Mouse (Mus musculus) liver, adult 2 months (tissue): ENCODE measurements around the gene Fam171a2.

Experiments
- CTCF ChIP-seq: fragments of 200-500 bp; IDR thresholded peaks from 2 replicates; pipeline ENCODE4 v1.5.1; 2011; ENCODE audit warnings: low read depth, low read length, control low read depth
- POLR2A ChIP-seq: fragments of 200-500 bp; IDR thresholded peaks from 2 replicates; pipeline ENCODE4 v1.6.1; 2011; ENCODE audit warnings: low read length, control low read depth; ENCODE audit not compliant: insufficient read depth; ENCODE audit errors: extremely low read depth

DNA sequence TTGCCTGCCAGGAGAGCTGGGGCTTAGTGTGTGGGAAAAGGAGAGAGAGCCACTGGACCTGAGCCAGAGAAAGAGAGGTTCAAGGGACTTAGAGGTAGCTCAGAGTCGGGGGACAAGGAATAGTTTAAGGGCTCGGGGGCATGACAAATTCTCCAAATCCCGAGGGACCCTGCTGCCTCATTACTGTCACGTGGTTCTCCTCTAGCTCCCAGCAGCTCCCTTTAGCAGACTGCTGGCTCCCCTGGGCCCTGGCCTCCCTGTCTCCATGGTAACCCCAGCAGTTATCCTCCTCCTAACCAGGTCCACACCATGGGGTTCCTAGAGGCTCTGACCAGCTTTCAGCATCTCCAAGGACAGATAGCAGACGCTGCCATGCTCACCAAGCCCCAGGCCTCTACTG is 52.2 kb downstream of the Fam171a2 start:
- TF ChIP-seq CTCF: no peak
- TF ChIP-seq POLR2A: no peak
